Mouse (Mus musculus) lung, embryonic 14.5 days (tissue): ENCODE measurements around the gene Nfe2. TPM values are rescaled to one million over a fixed set of nuclear protein-coding genes. Genes with fewer than 3 reads are reported as not detected.

Experiments
- ATAC-seq: fragments of 200-750 bp; cut with Nextera tagmentation; 2 replicates; pipeline ENCODE4 v1.8.0; 2017; ENCODE audit warnings: mild to moderate bottlenecking, moderate TSS enrichment, moderate library complexity; ENCODE audit not compliant: insufficient read depth
- DNase-seq: peaks from one replicate; pipeline ENCODE4 v3.0.0-alpha.2; 2015
- H3K27ac ChIP-seq: fragments of 300-500 bp; sonication (generic); 2 replicates; pipeline ENCODE4 v1.5.1; 2014; ENCODE audit warnings: low read depth, mild to moderate bottlenecking, moderate library complexity
- H3K27me3 ChIP-seq: fragments of 300-500 bp; sonication (generic); 2 replicates; pipeline ENCODE4 v1.6.1; 2014; ENCODE audit warnings: low read length, control low read depth; ENCODE audit not compliant: insufficient read depth
- H3K36me3 ChIP-seq: fragments of 300-500 bp; sonication (generic); 2 replicates; pipeline ENCODE4 v1.6.1; 2014; ENCODE audit warnings: control low read depth; ENCODE audit not compliant: insufficient read depth
- H3K4me1 ChIP-seq: fragments of 300-500 bp; sonication (generic); 2 replicates; pipeline ENCODE4 v1.6.1; 2014; ENCODE audit warnings: antibody characterized with exemption, control low read depth; ENCODE audit not compliant: insufficient read depth
- H3K4me2 ChIP-seq: fragments of 300-500 bp; sonication (generic); 2 replicates; pipeline ENCODE4 v1.6.1; 2014; ENCODE audit warnings: mild to moderate bottlenecking
- H3K4me3 ChIP-seq: fragments of 300-500 bp; sonication (generic); 2 replicates; pipeline ENCODE4 v1.5.1; 2014; ENCODE audit warnings: low read depth, low read length
- H3K9ac ChIP-seq: fragments of 300-500 bp; sonication (generic); 2 replicates; pipeline ENCODE4 v1.6.1; 2014
- H3K9me3 ChIP-seq: fragments of 300-500 bp; sonication (generic); 2 replicates; pipeline ENCODE4 v1.6.1; 2016; ENCODE audit warnings: low read depth, low read length, control low read depth
- CTCF ChIP-seq: IDR thresholded peaks from 2 replicates; pipeline ENCODE4 v1.5.1; 2016; ENCODE audit warnings: antibody characterized with exemption, low read depth
- WGBS: fragments of 180-500 bp; shearing (Covaris S2); extraction: QIAGEN DNeasy Blood & Tissue Kit; methylation state at CpG from one replicate; pipeline ENCODE4 v1.1.7; 2014; 5-methylcytosine and 5-hydroxymethylcytosine counted together
- polyA plus RNA-seq: library from polyadenylated mRNA; unstranded; fragments of >200 nt; fragmentation: Nextera tagmentation; extraction: Ambion mirVana; gene quantifications from 2 replicates; pipeline ENCODE4 v1.2.1, GENCODE M21; 2014

The Nfe2 gene
- polyA plus RNA-seq, 1 experiment from 2014 or later: 3.9 TPM

GRCm38 (mm10) chr15:103302341-103303021, 44.3 kb upstream of the Nfe2 start:
- peak overlapping the region; percentile 33; the same call in 1 of the 2 replicates for H3K27ac ChIP-seq
- ATAC-seq (no peak), DNase-seq (peak; percentile 19)
- no peak overlapping the region for H3K4me2 ChIP-seq
- 19% methylated on average over 6 of the region's 6 CpGs for WGBS
- no peak overlapping the region for H3K9ac ChIP-seq
- no peak overlapping the region for H3K4me3 ChIP-seq
- H3K36me3 ChIP-seq: peaks cover 15% of the 10 kb centered on the region
- no peaks in the 10 kb centered on the region for H3K27me3 ChIP-seq
- no peaks in the 10 kb centered on the region for H3K9me3 ChIP-seq
- H3K4me1 ChIP-seq: peaks cover 46% of the 10 kb centered on the region
- no peak for TF ChIP-seq CTCF

DNA sequence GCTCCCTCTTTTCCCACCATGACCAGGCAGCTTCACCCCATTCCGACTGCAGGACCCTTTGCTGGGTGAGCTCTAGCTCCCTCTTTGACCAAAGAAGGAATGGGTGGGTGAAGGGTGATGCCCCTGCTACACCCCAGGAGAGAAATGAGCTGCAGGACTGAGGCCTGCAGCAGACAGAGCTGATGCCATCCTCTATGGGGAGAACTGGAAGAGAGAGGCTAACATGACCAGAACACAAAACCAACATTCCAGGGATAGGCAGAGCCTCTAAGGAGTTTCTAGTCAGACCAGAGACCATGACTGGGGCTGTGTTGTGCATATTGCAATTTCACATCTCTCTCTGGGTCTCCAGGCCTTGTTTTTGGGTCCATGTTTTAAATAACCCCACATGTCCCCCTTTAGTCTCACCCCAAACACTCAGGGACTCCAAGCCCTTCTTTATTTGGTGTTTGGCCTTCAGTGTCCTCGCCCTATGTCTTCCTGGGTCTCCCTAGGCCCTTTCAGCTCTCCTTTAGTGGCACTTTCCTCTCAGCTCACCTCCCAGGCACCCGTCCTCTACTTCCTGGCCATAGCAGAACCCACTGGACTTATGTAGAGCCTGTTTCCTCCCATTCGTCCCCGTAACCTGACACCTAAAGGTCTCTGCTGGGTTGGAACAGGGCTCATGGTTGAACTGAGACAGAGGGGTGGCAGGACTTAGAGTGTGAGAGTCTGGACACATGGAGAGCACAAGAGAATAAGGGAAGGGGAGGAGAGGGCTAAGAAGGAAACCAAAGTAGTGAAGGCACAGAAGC, 43.5 kb upstream of the Nfe2 start:
- no peak for TF ChIP-seq CTCF
- Histone ChIP-seq H3K36me3 (peaks cover 22% of the 10 kb centered on the region), H3K9me3 (no peaks in the 10 kb centered on the region), H3K27me3 (no peaks in the 10 kb centered on the region), H3K4me3 (no peak overlapping the region), H3K4me1 (peaks cover 46% of the 10 kb centered on the region), H3K9ac (no peak overlapping the region), H3K4me2 (no peak overlapping the region), H3K27ac (peak overlapping the region; percentile 33; the same call in 1 of the 2 replicates)
- 26% methylated on average over 5 of the region's 5 CpGs for WGBS
- DNase-seq: peak; percentile 26
- no peak for ATAC-seq

DNA sequence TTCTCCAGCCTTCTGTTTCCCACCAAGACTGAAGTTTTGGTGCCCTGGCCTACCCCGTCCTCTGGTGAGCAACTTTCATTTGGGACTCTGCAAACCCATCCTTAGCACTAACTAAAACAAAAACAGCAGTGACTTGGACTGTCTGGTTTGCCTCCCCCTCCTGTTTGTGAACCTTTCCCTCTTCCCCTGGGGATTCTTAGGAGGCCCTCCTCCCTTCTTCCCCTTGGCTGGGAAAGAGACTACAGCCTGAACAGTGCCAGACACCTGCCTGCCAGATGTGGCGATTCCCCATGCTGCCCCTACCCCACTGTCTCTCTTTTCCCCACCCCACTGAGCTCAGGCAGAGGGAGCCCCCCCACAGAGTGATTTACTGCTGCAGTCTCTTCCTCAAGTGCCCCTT, 42.8 kb upstream of the Nfe2 start:
- no peak overlapping the region; the same call in 1 of the 2 replicates for H3K4me2 ChIP-seq
- H3K36me3 ChIP-seq: peaks cover 26% of the 10 kb centered on the region
- no peaks in the 10 kb centered on the region for H3K9me3 ChIP-seq
- 34% methylated on average over 2 of the region's 2 CpGs for WGBS
- H3K27me3 ChIP-seq: no peaks in the 10 kb centered on the region
- no peak for TF ChIP-seq CTCF
- peaks cover 44% of the 10 kb centered on the region for H3K4me1 ChIP-seq
- DNase-seq (no peak), ATAC-seq (no peak)
- H3K9ac ChIP-seq: no peak overlapping the region
- peak overlapping the region; percentile 84 for H3K27ac ChIP-seq
- no peak overlapping the region for H3K4me3 ChIP-seq

DNA sequence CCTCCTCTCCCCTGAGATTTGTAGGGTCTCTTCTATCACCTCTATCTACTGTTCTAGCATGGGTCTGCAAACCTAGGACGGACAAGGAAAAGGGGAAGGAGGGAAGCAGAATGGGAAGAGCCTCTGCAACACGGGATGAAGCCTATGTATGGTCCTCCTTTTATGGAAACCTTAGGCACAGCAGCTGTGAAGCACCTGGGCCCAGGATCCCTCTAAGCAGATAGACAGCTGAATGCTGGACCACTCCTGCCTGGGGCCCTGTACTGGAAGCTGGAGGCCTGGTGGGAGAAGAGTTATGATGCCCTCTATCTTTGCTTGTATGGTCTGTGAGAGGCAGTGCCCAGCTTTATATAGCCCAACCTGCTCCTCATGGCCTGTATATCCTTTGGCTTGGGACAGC, 42.4 kb upstream of the Nfe2 start:
- ATAC-seq (no peak), DNase-seq (no peak)
- Histone ChIP-seq H3K27ac (peak overlapping the region; percentile 84), H3K9ac (no peak overlapping the region), H3K4me1 (peaks cover 41% of the 10 kb centered on the region), H3K27me3 (no peaks in the 10 kb centered on the region), H3K36me3 (peaks cover 29% of the 10 kb centered on the region), H3K9me3 (no peaks in the 10 kb centered on the region), H3K4me2 (peak overlapping the region; percentile 35), H3K4me3 (no peak overlapping the region)
- TF ChIP-seq CTCF: no peak
- WGBS: 17% methylated on average over 2 of the region's 2 CpGs

GRCm38 (mm10) chr15:103300067-103300471, 41.9 kb upstream of the Nfe2 start:
- Histone ChIP-seq H3K27me3 (no peaks in the 10 kb centered on the region), H3K9ac (no peak overlapping the region), H3K4me2 (peak overlapping the region; percentile 35), H3K4me1 (peaks cover 42% of the 10 kb centered on the region), H3K36me3 (peaks cover 33% of the 10 kb centered on the region), H3K27ac (peak overlapping the region; percentile 84), H3K9me3 (no peaks in the 10 kb centered on the region), H3K4me3 (no peak overlapping the region)
- ATAC-seq: no peak
- peak; percentile 62 for DNase-seq
- no peak for TF ChIP-seq CTCF
- WGBS: 9% methylated on average over 18 of the region's 18 CpGs

DNA sequence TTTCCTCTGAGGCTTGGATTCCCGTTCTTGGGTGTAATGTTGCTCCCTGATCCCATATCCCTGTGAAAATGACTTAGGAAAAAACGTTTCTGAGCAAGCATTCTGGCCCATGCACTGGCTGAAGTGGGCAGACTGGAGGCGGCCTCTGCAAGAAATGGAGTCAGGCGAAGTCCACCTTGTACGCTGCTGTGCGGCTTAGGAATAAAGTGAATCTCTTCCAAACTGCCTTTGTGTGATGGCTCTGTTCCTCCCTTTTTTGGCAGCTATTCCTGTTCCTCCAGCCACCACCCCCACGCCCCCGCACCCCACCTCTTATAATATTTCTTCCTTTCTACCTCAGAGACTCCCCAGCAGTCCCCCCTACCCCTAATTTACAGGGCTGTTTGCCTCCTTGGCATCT, 41.4 kb upstream of the Nfe2 start:
- H3K4me3 ChIP-seq: no peak overlapping the region
- H3K27ac ChIP-seq: peak overlapping the region; percentile 84
- no peaks in the 10 kb centered on the region for H3K27me3 ChIP-seq
- TF ChIP-seq CTCF: no peak
- 47% methylated on average over 8 of the region's 8 CpGs for WGBS
- H3K4me1 ChIP-seq: peaks cover 42% of the 10 kb centered on the region
- ATAC-seq (no peak), DNase-seq (no peak)
- H3K36me3 ChIP-seq: peaks cover 33% of the 10 kb centered on the region
- H3K9ac ChIP-seq: no peak overlapping the region
- H3K4me2 ChIP-seq: peak overlapping the region; percentile 35
- H3K9me3 ChIP-seq: no peaks in the 10 kb centered on the region

DNA sequence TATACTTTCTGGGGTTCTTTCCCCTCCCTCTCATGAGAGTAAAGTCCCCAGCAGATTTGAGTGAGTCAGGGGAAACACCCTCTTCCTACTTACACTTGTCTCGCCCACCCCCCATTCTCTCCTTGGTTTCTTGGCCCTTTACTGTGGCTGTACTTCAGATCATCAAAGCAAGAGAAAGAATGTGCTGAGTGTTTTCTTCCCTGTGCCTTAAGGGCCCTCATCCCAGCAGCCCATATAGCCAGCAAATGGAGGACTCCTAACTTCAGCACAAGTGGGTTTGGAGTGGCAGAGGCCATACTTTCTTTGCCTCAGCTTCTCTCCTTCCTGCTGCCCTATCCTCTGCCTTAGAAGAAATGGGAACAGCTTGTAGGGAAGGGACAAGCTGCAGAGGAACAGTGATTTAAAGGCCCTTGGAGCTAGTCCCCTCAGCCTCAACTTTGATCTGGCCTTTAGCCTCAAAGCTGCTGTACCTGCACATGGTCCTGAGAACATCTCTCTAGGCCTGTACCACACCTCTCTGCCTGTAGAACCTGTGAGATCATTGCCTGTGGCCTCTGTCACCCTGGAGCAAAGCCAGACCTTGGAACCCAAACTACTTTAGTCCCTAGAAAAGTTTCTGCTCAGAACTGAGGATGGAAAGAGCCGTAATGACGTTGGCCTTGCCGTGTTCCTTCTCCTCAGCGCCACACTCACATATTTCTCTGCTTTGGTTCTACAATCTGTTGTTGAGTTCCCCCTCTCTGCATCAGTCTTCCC, 40.8 kb upstream of the Nfe2 start:
- H3K27ac ChIP-seq: peak overlapping the region; percentile 84
- no peaks in the 10 kb centered on the region for H3K9me3 ChIP-seq
- WGBS: 68% methylated on average over 5 of the region's 5 CpGs
- H3K4me2 ChIP-seq: no peak overlapping the region
- peak; percentile 64 for ATAC-seq
- TF ChIP-seq CTCF: no peak
- H3K9ac ChIP-seq: no peak overlapping the region
- H3K27me3 ChIP-seq: no peaks in the 10 kb centered on the region
- H3K4me1 ChIP-seq: peaks cover 39% of the 10 kb centered on the region
- peak; percentile 62 for DNase-seq
- no peak overlapping the region for H3K4me3 ChIP-seq
- peaks cover 35% of the 10 kb centered on the region for H3K36me3 ChIP-seq
